Mouse (Mus musculus) CH12.LX (cell line): Measurements from ENCODE around the gene Pik3r1. TPM values are rescaled to one million over a fixed set of nuclear protein-coding genes. Genes with fewer than 3 reads are reported as not detected.

Source experiments
- DNase-seq: peaks from one replicate; pipeline ENCODE4 v3.0.0-alpha.2; 2013; ENCODE audit errors: extremely low read depth
- H3K27ac ChIP-seq: 2 replicates; pipeline ENCODE4 v1.5.1; 2012; ENCODE audit warnings: low read depth, mild to moderate bottlenecking, control low read depth, moderate library complexity; ENCODE audit not compliant: insufficient read depth
- H3K27me3 ChIP-seq: replicated peaks from 2 replicates; pipeline ENCODE3; 2012; ENCODE audit warnings: inconsistent platforms
- H3K36me3 ChIP-seq, 2 experiments: replicated peaks in 1 of 2; 2 replicates each; pipeline versions ENCODE3 to v1.6.1; 2012; ENCODE audit warnings: inconsistent platforms in 1 of 2, low read length in 1 of 2, mild to moderate bottlenecking in 1 of 2, mixed read lengths in 1 of 2, moderate library complexity in 1 of 2; ENCODE audit not compliant: control insufficient read depth in 1 of 2, insufficient read depth in 1 of 2
- H3K4me1 ChIP-seq, 2 experiments: 2 replicates each; pipeline ENCODE4 v1.6.1; 2012; ENCODE audit warnings: inconsistent platforms in 1 of 2, moderate library complexity in 1 of 2; ENCODE audit not compliant: insufficient read depth in 2 of 2, control insufficient read depth in 1 of 2
- H3K4me2 ChIP-seq: 2 replicates; pipeline ENCODE4 v1.6.1; 2012; ENCODE audit warnings: low read depth, mild to moderate bottlenecking, control low read depth; ENCODE audit not compliant: poor library complexity, insufficient read depth, severe bottlenecking
- H3K4me3 ChIP-seq, 3 experiments: fragments of 150-350 bp in 1 of 3; sonication (generic) in 1 of 3; replicated peaks in 1 of 3; 2 replicates each; pipeline versions ENCODE3 to v1.5.1; 2011 to 2012; ENCODE audit warnings: low read depth in 2 of 3, low read length in 2 of 3, mild to moderate bottlenecking in 2 of 3, moderate library complexity in 2 of 3, control low read depth in 1 of 3, improper control_type of control experiment in 1 of 3, inconsistent platforms in 1 of 3, mixed read lengths in 1 of 3; ENCODE audit not compliant: poor library complexity in 1 of 3
- H3K79me2 ChIP-seq: replicated peaks from 2 replicates; pipeline ENCODE4 v1.6.1; 2012; ENCODE audit warnings: mild to moderate bottlenecking, moderate library complexity; ENCODE audit not compliant: control insufficient read depth, poor library complexity, insufficient read depth, severe bottlenecking; ENCODE audit errors: extremely low read depth
- H3K9ac ChIP-seq: 2 replicates; pipeline ENCODE4 v1.6.1; 2012; ENCODE audit warnings: low read depth, mild to moderate bottlenecking, control low read depth, moderate library complexity; ENCODE audit not compliant: insufficient read depth
- H3K9me3 ChIP-seq: replicated peaks from 2 replicates; pipeline ENCODE3; 2012; ENCODE audit warnings: low read length, inconsistent platforms, mixed read lengths
- CHD1 ChIP-seq: IDR thresholded peaks from 2 replicates; pipeline ENCODE4 v1.6.1; 2012; ENCODE audit warnings: low read depth, low read length, improper control_type of control experiment, inconsistent platforms
- CHD2 ChIP-seq: IDR thresholded peaks from 2 replicates; pipeline ENCODE4 v1.6.1; 2011; ENCODE audit warnings: low read length, improper control_type of control experiment
- E2F4 ChIP-seq: IDR thresholded peaks from 2 replicates; pipeline ENCODE4 v1.6.1; 2011; ENCODE audit warnings: low read depth, low read length, improper control_type of control experiment; ENCODE audit not compliant: insufficient replicate concordance
- ELF1 ChIP-seq: IDR thresholded peaks from 2 replicates; pipeline ENCODE4 v1.6.1; 2014; ENCODE audit warnings: low read depth, mild to moderate bottlenecking, inconsistent platforms, low read length, improper control_type of control experiment
- KAT2A ChIP-seq: IDR thresholded peaks from 2 replicates; pipeline ENCODE4 v1.6.1; 2012; ENCODE audit warnings: low read length, improper control_type of control experiment, inconsistent platforms; ENCODE audit not compliant: insufficient replicate concordance
- MAFK ChIP-seq: IDR thresholded peaks from 2 replicates; pipeline ENCODE4 v1.6.1; 2011; ENCODE audit warnings: low read length, improper control_type of control experiment; ENCODE audit not compliant: insufficient replicate concordance
- MAX ChIP-seq: IDR thresholded peaks from 2 replicates; pipeline ENCODE4 v1.6.1; 2011; ENCODE audit warnings: low read length, improper control_type of control experiment
- MAZ ChIP-seq: IDR thresholded peaks from 2 replicates; pipeline ENCODE4 v1.6.1; 2012; ENCODE audit warnings: low read depth, mild to moderate bottlenecking, inconsistent platforms, low read length, improper control_type of control experiment, moderate library complexity
- NELFE ChIP-seq: IDR thresholded peaks from 2 replicates; pipeline ENCODE4 v1.6.1; 2011; ENCODE audit warnings: low read depth, low read length, improper control_type of control experiment
- PAX5 ChIP-seq: IDR thresholded peaks from 2 replicates; pipeline ENCODE4 v1.6.1; 2012; ENCODE audit warnings: low read length, inconsistent platforms, mixed read lengths
- POLR2A ChIP-seq: IDR thresholded peaks from 2 replicates; pipeline ENCODE4 v1.6.1; 2011; ENCODE audit warnings: low read depth, mild to moderate bottlenecking, improper control_type of control experiment, low read length
- POLR2AphosphoS2 ChIP-seq: IDR thresholded peaks from 2 replicates; pipeline ENCODE4 v1.6.1; 2011; ENCODE audit warnings: low read depth, low read length, improper control_type of control experiment
- RCOR1 ChIP-seq: conservative IDR thresholded peaks from 2 replicates; pipeline ENCODE4 v1.6.1; 2012; ENCODE audit warnings: low read depth, mild to moderate bottlenecking, inconsistent platforms, low read length, improper control_type of control experiment
- USF1 ChIP-seq: IDR thresholded peaks from 2 replicates; pipeline ENCODE4 v1.6.1; 2014; ENCODE audit warnings: low read depth, mild to moderate bottlenecking, inconsistent platforms, low read length, improper control_type of control experiment
- ZC3H11A ChIP-seq: IDR thresholded peaks from 2 replicates; pipeline ENCODE4 v1.6.1; 2012; ENCODE audit warnings: low read depth, mild to moderate bottlenecking, inconsistent platforms, low read length, improper control_type of control experiment
- ZKSCAN1 ChIP-seq: IDR thresholded peaks from 2 replicates; pipeline ENCODE4 v1.6.1; 2012; ENCODE audit warnings: low read depth, inconsistent platforms, low read length, improper control_type of control experiment, borderline replicate concordance
- ZMIZ1 ChIP-seq: IDR thresholded peaks from 2 replicates; pipeline ENCODE4 v1.6.1; 2012; ENCODE audit warnings: low read depth, mild to moderate bottlenecking, inconsistent platforms, low read length, improper control_type of control experiment
- ZNF384 ChIP-seq: IDR thresholded peaks from 2 replicates; pipeline ENCODE4 v1.6.1; 2012; ENCODE audit warnings: low read depth, low read length, improper control_type of control experiment, inconsistent platforms
- dilution Hi-C: fragments of 300-500 bp; cut with MboI; formaldehyde crosslinking; loops from 2 replicates; pipeline ENCODE4 v1.14.3; 2020; ENCODE audit warnings: low sequenced_read_pairs; ENCODE audit not compliant: extremely low pct_unique_long_range_greater_than_20kb, extremely low pct_ligation_motif_present
- in situ Hi-C: fragments of 300-500 bp; cut with MboI; formaldehyde crosslinking; loops from 3 replicates; pipeline ENCODE4 v1.14.3; 2019; ENCODE audit warnings: low sequenced_read_pairs, low pct_ligation_motif_present, low pct_unique_long_range_greater_than_20kb, mixed read lengths
- polyA plus RNA-seq: library from polyadenylated mRNA; unstranded; fragments of >175 nt; gene quantifications from 2 replicates; pipeline ENCODE4 v1.2.1, GENCODE M21; 2012; ENCODE audit warnings: low read depth; ENCODE audit not compliant: insufficient read length
- total RNA-seq, 2 experiments: library from RNA; depleted of rRNA; stranded (reverse); fragments of 300-350 nt in 1 of 2; fragments of >200 nt in 1 of 2; gene quantifications; 2 replicates each; pipeline ENCODE4 v1.2.3; 2012 to 2014

Pik3r1 gene
- total and polyA plus RNA-seq, 3 experiments: 17.5 to 21.0 (median 19.3) TPM

GRCm38 (mm10) chr13:101731777-101732176 is 36.2 kb downstream of the Pik3r1 start:
- Histone ChIP-seq H3K4me1 (peaks cover 3 to 33% of the 10 kb centered on the region in 2 experiments; a peak in 3 of 4 replicates), H3K36me3 (peaks cover 0 to 23% of the 10 kb centered on the region in 2 experiments), H3K79me2 (peaks cover 4% of the 10 kb centered on the region; the same call in 1 of the 2 replicates), H3K4me3 (no peak overlapping the region), H3K9me3 (no peaks in the 10 kb centered on the region), H3K9ac (no peak overlapping the region), H3K27me3 (no peaks in the 10 kb centered on the region), H3K27ac (no peak overlapping the region), H3K4me2 (no peak overlapping the region)
- in situ Hi-C loops: loop anchor here (25.0 kb wide), 1 partner anchor 906 kb away; no protein-coding TSS in a partner anchor
- dilution Hi-C loops: no loop called here
- TF ChIP-seq ZKSCAN1: no peak
- no peak for TF ChIP-seq RCOR1
- no peak for TF ChIP-seq PAX5
- no peak for TF ChIP-seq ELF1
- no peak for TF ChIP-seq ZMIZ1
- no peak for TF ChIP-seq POLR2A
- no peak for TF ChIP-seq CHD2
- no peak for TF ChIP-seq CHD1
- no peak for TF ChIP-seq ZC3H11A
- no peak for TF ChIP-seq ZNF384
- no peak for TF ChIP-seq USF1
- DNase-seq: no peak

GRCm38 (mm10) chr13:101730351-101730750 is 37.7 kb downstream of the Pik3r1 start:
- peaks cover 0 to 26% of the 10 kb centered on the region in 2 experiments; a peak in 3 of 4 replicates for H3K4me1 ChIP-seq
- TF ChIP-seq ZKSCAN1 (no peak), MAX (no peak), PAX5 (no peak), MAZ (no peak), KAT2A (no peak), POLR2AphosphoS2 (no peak), NELFE (no peak), E2F4 (no peak), MAFK (no peak)
- in situ Hi-C loops: loop anchor here (25.0 kb wide), 1 partner anchor 907 kb away; no protein-coding TSS in a partner anchor
- H3K79me2 ChIP-seq: 0 out of 2 replicates have a peak, but pooled peaks cover 1% of the 10 kb centered on the region
- H3K9ac ChIP-seq: no peak overlapping the region
- no peaks in the 10 kb centered on the region for H3K27me3 ChIP-seq
- H3K36me3 ChIP-seq: peaks cover 0 to 26% of the 10 kb centered on the region in 2 experiments
- no peak overlapping the region for H3K4me2 ChIP-seq
- no peak overlapping the region for H3K4me3 ChIP-seq
- H3K9me3 ChIP-seq: no peaks in the 10 kb centered on the region
- dilution Hi-C loops: no loop called here
- DNase-seq: no peak
- no peak overlapping the region for H3K27ac ChIP-seq
